Mouse (Mus musculus) heart, postnatal 25 days (tissue): ENCODE measurements at regions not wholly inside any gene's neighbourhood (a gene's known extent, or its start where the extent isn't known, plus 50 kb on each side); places are given as distances from the start of the nearest gene placed in this dataset.

Experiments used
- DNase-seq: peaks from one replicate; pipeline ENCODE4 v3.0.0; 2022; ENCODE audit warnings: low spot score
- intact Hi-C: fragments of 180-260 bp; cut with DNase I; formaldehyde crosslinking; loops from one replicate; pipeline ENCODE4 v1.15.1; 2025

GRCm38 (mm10) chr9:84178705-84179104, 253.8 kb downstream of the Bckdhb start:
- no peak for DNase-seq
- intact Hi-C loops, result no loop called here

GRCm38 (mm10) chr9:84179238-84179637, 254.3 kb downstream of the Bckdhb start:
- intact Hi-C loops, result no loop called here
- no peak for DNase-seq

GRCm38 (mm10) chr9:84183637-84184374, 258.9 kb downstream of the Bckdhb start:
- DNase-seq, result no peak
- intact Hi-C loops, result no loop called here

- DNase-seq, result no peak
- intact Hi-C loops, result no loop called here
Measured at GRCm38 (mm10) chr9:84187531-84187930, 262.6 kb downstream of the Bckdhb start.

GRCm38 (mm10) chr9:84193405-84193804, 268.5 kb downstream of the Bckdhb start:
- intact Hi-C loops, result no loop called here
- no peak for DNase-seq

GRCm38 (mm10) chr9:84194716-84195115, 269.8 kb downstream of the Bckdhb start:
- DNase-seq, result no peak
- intact Hi-C loops, result no loop called here

GRCm38 (mm10) chr9:84195338-84195737, 270.4 kb downstream of the Bckdhb start:
- DNase-seq, result no peak
- intact Hi-C loops, result no loop called here

GRCm38 (mm10) chr9:84200208-84200607, 275.3 kb downstream of the Bckdhb start:
- intact Hi-C loops, result no loop called here
- DNase-seq, result no peak

GRCm38 (mm10) chr9:84204056-84204455, 279.1 kb downstream of the Bckdhb start:
- no peak for DNase-seq
- intact Hi-C loops, result no loop called here

GRCm38 (mm10) chr9:84240491-84240975, 315.6 kb downstream of the Bckdhb start:
- intact Hi-C loops, result loop anchor here (10.0 kb wide), 2 partner anchors 226 to 286 kb away; no protein-coding TSS in a partner anchor
- DNase-seq, result no peak

- no peak for DNase-seq
- intact Hi-C loops, result loop anchor here (5.0 to 10.0 kb wide), 4 partner anchors 235 to 1435 kb away; partner anchors contain the start of gene Tent5a
Measured at GRCm38 (mm10) chr9:84249765-84250164, 324.8 kb downstream of the Bckdhb start.

- no peak for DNase-seq
- intact Hi-C loops, result loop anchor here (5.0 to 10.0 kb wide), 2 partner anchors 1074 to 1431 kb away; partner anchors contain the start of gene Tent5a
Measured at GRCm38 (mm10) chr9:84253022-84253991, 328.4 kb downstream of the Bckdhb start.

- intact Hi-C loops, result loop anchor here (10.0 kb wide), 1 partner anchor 1426 kb away; no protein-coding TSS in a partner anchor
- no peak for DNase-seq
Measured at GRCm38 (mm10) chr9:84258488-84258887, 333.5 kb downstream of the Bckdhb start.

- intact Hi-C loops, result loop anchor here (10.0 kb wide), 1 partner anchor 1425 kb away; no protein-coding TSS in a partner anchor
- DNase-seq, result no peak
Measured at GRCm38 (mm10) chr9:84259751-84260150, 334.8 kb downstream of the Bckdhb start.

GRCm38 (mm10) chr9:84262151-84262550, 337.2 kb downstream of the Bckdhb start:
- intact Hi-C loops, result no loop called here
- DNase-seq, result no peak

GRCm38 (mm10) chr9:84266974-84267373, 342.0 kb downstream of the Bckdhb start:
- intact Hi-C loops, result no loop called here
- DNase-seq, result no peak

- no peak for DNase-seq
- intact Hi-C loops, result no loop called here
Measured at GRCm38 (mm10) chr9:84274608-84275007, 349.7 kb downstream of the Bckdhb start.

- intact Hi-C loops, result no loop called here
- no peak for DNase-seq
Measured at GRCm38 (mm10) chr9:84278295-84278694, 353.4 kb downstream of the Bckdhb start.

GRCm38 (mm10) chr9:84278731-84279130, 353.8 kb downstream of the Bckdhb start:
- intact Hi-C loops, result no loop called here
- no peak for DNase-seq

GRCm38 (mm10) chr9:84280898-84281297, 356.0 kb downstream of the Bckdhb start:
- no peak for DNase-seq
- intact Hi-C loops, result no loop called here
